Mouse (Mus musculus): ENCODE measurements at regions not wholly inside any gene's neighbourhood (a gene's known extent, or its start where the extent isn't known, plus 50 kb on each side); places are given as distances from the start of the nearest gene placed in this dataset.
"Not testable (repeated sequence)": the region's sequence is repeated elsewhere in the genome, so short reads cannot be mapped to it uniquely, and the experiment has no call there.

- DNase-seq (ENCODE audit: low read depth, low spot score): no peak
Measured at GRCm38 (mm10) chr2:109402556-109402955, 122.0 kb upstream of the Mettl15 start.

GRCm38 (mm10) chr2:109404262-109404661, 123.7 kb upstream of the Mettl15 start:
- DNase-seq (ENCODE audit: low read depth, low spot score): no peak

DNA sequence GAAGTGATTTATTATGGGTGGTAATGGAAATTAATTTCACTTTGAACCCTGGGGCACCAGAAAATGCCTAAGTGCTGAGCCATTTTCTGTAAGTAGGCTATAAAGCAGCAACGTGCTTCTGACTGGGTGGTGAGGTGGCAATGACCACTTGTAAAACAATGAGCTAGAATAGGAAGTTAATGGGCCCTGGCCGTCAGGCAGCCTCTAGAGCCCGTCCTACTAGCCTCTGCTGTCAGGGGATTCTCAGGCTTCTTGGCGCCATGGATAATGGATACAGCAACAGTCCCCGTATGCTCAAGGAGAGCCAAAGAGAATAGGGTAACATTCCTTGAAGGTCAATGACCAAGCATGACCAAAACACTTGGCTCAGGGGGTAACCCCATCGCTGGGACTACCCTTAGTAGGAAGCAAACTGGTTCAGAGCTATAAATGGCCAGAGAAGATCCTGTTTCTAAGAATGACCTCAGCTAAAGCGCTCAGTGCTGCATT, 126.1 kb upstream of the Mettl15 start:
- no peak for DNase-seq (ENCODE audit: low read depth, low spot score)

GRCm38 (mm10) chr2:109420098-109420497, 139.6 kb upstream of the Mettl15 start:
- DNase-seq (ENCODE audit: low read depth, low spot score): no peak

- no peak for DNase-seq (ENCODE audit: low read depth, low spot score)
Measured at GRCm38 (mm10) chr2:109431183-109431582, 150.6 kb upstream of the Mettl15 start.

GRCm38 (mm10) chr2:109442551-109443120, 162.1 kb upstream of the Mettl15 start:
- DNase-seq (ENCODE audit: low read depth, low spot score): no peak

GRCm38 (mm10) chr2:109443521-109444066, 163.0 kb upstream of the Mettl15 start:
- DNase-seq (ENCODE audit: low read depth, low spot score): no peak

DNA sequence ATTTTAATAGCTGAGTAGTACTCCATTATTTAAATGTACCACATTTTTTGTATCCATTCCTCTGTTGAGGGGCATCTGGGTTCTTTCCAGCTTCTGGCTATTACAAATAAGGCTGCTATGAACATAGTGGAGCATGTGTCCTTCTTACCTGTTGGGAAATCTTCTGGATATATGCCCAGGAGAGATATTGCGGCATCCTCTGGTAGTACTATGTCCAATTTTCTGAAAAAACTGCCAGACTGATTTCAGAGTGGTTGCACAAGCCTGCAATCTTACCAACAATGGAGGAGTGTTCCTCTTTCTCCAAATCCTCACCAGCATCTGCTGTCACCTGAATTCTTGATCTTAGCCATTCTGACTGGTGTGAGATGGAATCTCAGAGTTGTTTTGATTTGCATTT, 181.7 kb upstream of the Mettl15 start:
- DNase-seq (ENCODE audit: low read depth, low spot score): not testable (repeated sequence)

DNA sequence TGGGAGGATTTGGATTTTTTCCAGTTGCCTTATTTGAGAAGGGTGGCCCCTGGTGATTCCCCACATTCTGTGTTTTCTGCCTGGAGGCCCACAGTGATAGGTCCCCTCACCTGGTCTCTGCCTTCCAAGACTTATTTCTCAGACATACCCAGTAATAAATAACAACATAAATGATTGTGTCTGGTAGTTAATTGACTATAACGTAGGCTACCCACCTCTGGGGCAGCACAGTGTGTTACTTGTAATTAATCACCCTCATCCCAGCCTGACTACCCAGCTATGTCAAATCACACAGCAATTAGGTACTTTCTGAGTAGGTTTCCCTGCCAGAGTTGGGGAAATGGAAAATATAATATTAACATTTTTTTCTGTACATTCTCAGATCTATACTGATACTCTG, 190.2 kb upstream of the Bdnf start:
- DNase-seq (ENCODE audit: low read depth, low spot score): no peak

GRCm38 (mm10) chr2:109487591-109487990, 186.9 kb upstream of the Bdnf start:
- no peak for DNase-seq (ENCODE audit: low read depth, low spot score)

DNA sequence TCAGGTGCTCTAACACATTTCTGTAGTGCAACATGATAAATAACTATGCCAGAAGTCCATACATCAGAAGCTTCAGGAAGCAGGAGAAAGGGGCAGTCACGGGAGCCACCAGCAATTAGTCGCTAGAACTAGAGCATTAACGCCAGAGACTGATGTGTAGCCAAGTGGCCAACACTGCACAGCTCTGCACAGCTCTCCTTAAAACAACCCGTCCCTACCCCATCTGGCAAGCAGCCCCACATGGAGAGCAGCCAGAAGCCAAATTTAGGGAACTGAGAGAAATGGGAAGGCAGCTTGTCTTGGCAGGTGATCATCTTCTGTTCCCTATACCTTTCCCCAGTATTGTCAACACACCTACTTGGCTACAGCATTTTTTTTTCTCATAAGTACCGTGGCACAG, 172.3 kb upstream of the Bdnf start:
- DNase-seq (ENCODE audit: low read depth, low spot score): no peak

GRCm38 (mm10) chr2:109504906-109505305, 169.6 kb upstream of the Bdnf start:
- DNase-seq (ENCODE audit: low read depth, low spot score): no peak

DNA sequence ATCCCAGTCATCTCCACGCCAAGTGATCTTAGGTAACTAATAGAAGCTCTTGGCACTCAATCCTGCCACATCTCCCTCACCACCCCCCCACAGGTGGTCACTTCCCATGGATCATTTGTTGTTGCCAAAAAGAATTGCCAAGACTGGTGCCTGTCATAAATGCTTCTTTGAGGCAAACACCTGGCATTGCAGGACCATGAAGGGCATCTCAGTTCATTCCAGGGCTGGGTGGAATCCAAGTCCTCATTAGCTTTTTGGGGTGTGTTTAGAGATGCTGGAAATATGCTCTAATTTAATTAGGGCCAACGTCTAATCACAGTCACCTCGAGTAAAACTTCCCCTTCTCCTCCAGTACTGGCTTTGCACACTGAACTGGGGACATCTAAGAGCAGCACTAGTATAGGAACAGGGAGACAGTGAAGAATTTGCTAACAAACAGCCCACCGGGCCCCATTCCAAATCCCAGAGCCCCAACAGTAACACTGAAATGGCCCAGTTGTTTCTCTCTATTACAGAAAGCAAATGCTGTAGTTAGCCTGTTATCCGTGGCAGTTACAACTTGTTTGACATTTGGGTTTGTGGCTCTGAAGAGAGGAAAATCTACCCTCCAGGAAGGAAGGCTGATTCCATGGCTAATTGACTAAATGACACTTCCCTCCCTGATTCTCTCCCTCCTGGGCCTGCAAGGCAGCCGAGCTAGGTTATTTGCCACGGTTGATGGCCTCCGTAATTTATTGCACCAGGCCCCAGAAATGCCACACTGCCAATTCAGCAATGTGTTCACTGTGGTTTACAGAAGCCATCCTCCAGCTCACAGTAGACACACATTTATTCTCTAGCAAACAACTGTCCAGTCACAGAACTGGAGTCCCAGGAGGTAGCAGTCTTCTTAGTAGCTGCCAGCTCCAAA, 164.2 kb upstream of the Bdnf start:
- DNase-seq (ENCODE audit: low read depth, low spot score): no peak

DNA sequence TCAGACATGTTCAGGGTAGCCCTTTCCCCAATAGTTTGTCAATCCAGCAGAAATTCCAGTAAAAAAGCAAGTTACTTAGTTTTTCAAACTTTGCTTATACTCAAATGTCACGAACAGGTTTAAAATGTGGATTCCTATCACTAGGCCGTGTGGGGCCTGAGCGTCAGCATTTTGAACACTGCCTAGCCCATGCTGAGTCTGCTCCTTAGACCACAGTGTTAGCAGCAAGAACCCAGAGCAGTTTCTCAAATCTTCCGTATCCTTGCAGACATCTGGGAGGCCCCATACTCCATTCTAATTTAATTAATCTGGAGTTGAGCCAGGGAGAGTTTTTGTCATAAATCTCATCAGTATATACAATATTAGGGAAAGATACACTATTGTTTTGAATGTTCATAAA, 163.4 kb upstream of the Bdnf start:
- no peak for DNase-seq (ENCODE audit: low read depth, low spot score)

- no peak for DNase-seq (ENCODE audit: low read depth, low spot score)
Measured at GRCm38 (mm10) chr2:109519261-109519660, 155.2 kb upstream of the Bdnf start.

- no peak for DNase-seq (ENCODE audit: low read depth, low spot score)
Measured at GRCm38 (mm10) chr2:109520471-109520870, 154.0 kb upstream of the Bdnf start.

GRCm38 (mm10) chr2:109539519-109539918, 135.0 kb upstream of the Bdnf start:
- no peak for DNase-seq (ENCODE audit: low read depth, low spot score)

DNA sequence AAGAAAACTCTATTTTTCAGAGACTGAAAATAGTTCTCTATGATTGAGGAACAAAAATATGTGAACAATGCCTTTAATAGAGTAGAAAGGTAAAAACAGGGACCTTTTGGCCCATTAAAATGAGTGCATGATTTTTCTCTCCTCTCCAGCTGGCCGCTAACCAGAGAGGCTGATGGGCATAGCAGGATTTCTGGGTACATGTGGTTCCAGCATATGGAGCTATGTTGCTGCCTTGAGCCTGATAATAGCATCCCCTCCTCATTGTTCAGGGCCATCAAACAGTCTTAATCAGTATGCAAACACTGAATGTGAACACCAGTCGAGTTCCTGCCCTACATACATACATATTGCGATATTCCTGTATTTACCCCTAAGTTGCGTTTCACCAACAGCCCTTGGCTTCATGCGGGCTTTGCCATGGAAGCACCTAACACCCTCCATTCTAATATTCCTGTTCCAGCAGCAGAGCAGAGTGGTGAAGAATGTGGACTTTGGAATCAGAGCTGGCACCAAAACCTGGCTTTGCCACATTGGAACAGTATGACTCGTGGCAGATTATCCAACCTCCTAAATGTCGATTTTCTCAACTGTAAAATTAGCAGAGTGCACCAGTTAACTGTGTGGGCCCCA, 127.9 kb upstream of the Bdnf start:
- DNase-seq (ENCODE audit: low read depth, low spot score): no peak

- no peak for DNase-seq (ENCODE audit: low read depth, low spot score)
Measured at GRCm38 (mm10) chr2:109554644-109555043, 119.9 kb upstream of the Bdnf start.

GRCm38 (mm10) chr2:109559088-109560030, 115.1 kb upstream of the Bdnf start:
- DNase-seq (ENCODE audit: low read depth, low spot score): no peak

DNA sequence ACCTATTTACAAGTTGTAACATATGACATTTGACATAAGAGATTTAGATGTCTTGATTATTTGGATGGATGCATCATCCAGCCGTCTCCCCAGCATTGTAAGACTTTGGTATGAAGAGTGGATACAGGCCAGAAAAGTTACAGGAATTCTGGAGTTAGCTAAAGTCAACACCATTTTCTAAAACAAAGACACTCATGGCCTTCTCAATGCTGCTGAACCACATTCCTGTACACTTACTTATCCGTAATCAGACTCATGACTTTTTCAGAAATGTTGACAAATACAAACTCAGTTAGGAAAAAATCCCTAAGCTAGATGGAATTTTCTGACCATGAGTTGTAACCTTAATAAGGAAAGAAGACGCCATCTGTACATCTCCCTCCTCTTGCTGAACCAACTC, 111.5 kb upstream of the Bdnf start:
- DNase-seq (ENCODE audit: low read depth, low spot score): no peak

Data from WW6 (cell line).